Mouse (Mus musculus) embryonic fibroblast, embryonic 13.5 days (primary cell): ENCODE data around the gene Dtnb.

Experiments
- CTCF ChIP-seq: IDR thresholded peaks from 2 replicates; pipeline ENCODE4 v1.5.1; 2011; ENCODE audit warnings: mild to moderate bottlenecking, control low read depth, low read length, moderate library complexity, borderline replicate concordance; ENCODE audit not compliant: insufficient read depth
- POLR2A ChIP-seq: IDR thresholded peaks from 2 replicates; pipeline ENCODE4 v1.6.1; 2011; ENCODE audit warnings: low read depth, mild to moderate bottlenecking, control low read depth, low read length, moderate library complexity

- TF ChIP-seq POLR2A (no peak), CTCF (no peak)
These were observed 21.9 kb upstream of the Dtnb start for GRCm38 (mm10) chr12:3550280-3550679.
